Mouse (Mus musculus) bone marrow macrophage, adult 2 months (primary cell): Measurements from ENCODE around the gene Gabbr2.

Experiments
- CTCF ChIP-seq: IDR thresholded peaks from 2 replicates; pipeline ENCODE4 v1.5.1; 2012; ENCODE audit warnings: low read depth, mild to moderate bottlenecking, low read length, moderate library complexity
- POLR2A ChIP-seq: IDR thresholded peaks from 2 replicates; pipeline ENCODE4 v1.6.1; 2012; ENCODE audit warnings: mild to moderate bottlenecking, low read depth, low read length, borderline replicate concordance

DNA sequence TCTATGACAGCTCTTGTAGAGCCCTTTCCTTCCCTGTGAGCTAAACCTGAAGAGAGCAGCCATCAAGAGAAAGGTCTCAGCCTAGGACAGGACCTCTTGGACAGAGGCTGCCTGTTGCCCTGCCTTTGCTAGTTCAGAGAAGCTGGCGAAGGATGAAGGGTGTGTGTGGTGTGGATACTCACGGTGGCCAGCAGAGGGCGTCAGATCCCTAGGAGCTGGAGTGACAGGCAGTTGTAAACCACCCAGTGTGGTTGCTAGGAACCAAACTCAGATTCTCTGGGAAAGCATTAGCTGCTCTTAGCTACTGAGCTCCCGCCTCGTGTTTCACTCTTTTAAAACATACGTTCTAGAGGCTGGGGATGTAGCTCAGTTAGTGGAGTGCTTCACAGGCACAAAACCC lies 210.6 kb downstream of the Gabbr2 start:
- TF ChIP-seq POLR2A (no peak), CTCF (no peak)
